Mouse (Mus musculus) lung, adult 2 months (tissue): ENCODE results near the gene Irak4.

Source experiments
- CTCF ChIP-seq: fragments of 200-500 bp; IDR thresholded peaks from 2 replicates; pipeline ENCODE4 v1.5.1; 2011; ENCODE audit warnings: mild to moderate bottlenecking, low read length, control low read depth; ENCODE audit not compliant: insufficient read depth
- POLR2A ChIP-seq: fragments of 200-500 bp; IDR thresholded peaks from 2 replicates; pipeline ENCODE4 v1.6.1; 2011; ENCODE audit warnings: low read depth, mild to moderate bottlenecking, control low read depth, low read length, borderline replicate concordance; ENCODE audit errors: extremely low read depth

- TF ChIP-seq CTCF (no peak), POLR2A (no peak)
These were observed 39.7 kb downstream of the Irak4 start for GRCm38 (mm10) chr15:94583153-94583552.
